Mouse (Mus musculus) heart, adult 2 months (tissue): Measurements from ENCODE around the gene Il6ra.

Source experiments
- CTCF ChIP-seq: fragments of 200-600 bp; IDR thresholded peaks from 2 replicates; pipeline ENCODE4 v1.8.1; 2022; ENCODE audit warnings: antibody characterized with exemption, mild to moderate bottlenecking, moderate library complexity
- POLR2A ChIP-seq: fragments of 200-500 bp; IDR thresholded peaks from 2 replicates; pipeline ENCODE4 v1.6.1; 2011; ENCODE audit warnings: mild to moderate bottlenecking, low read depth, low read length, control low read depth; ENCODE audit not compliant: insufficient read depth

DNA sequence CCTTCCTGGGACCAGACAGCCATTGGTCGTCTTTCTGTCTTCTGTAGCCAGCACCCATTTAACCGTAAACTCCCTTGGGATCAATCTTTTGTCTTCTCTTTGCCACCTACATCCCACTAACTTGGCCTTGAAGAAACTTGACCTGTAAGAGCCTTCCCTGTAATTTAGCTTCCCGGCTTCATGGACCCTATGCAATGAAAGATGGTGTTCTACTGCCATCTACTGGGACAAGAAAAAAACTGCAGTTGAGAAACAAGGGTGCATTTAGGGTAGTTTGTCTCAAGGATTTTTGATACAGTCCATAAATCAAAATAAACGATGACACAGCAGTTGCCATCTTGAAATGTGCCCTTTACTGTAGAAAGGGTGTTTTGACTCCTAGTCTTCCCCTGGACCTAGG is 54.9 kb downstream of the Il6ra start:
- peak; percentile 91 for TF ChIP-seq CTCF
- TF ChIP-seq POLR2A: no peak
